Mouse (Mus musculus) MEL (cell line): ENCODE data around the gene Cacna1g. TPM values are rescaled to one million over a fixed set of nuclear protein-coding genes. Genes with fewer than 3 reads are reported as not detected.

Experiments used
- DNase-seq: peaks from one replicate; pipeline ENCODE4 v3.0.0; 2011; ENCODE audit warnings: low read depth, low spot score
- H3K27ac ChIP-seq: 2 replicates; pipeline ENCODE4 v1.5.1; 2012; ENCODE audit warnings: low read depth, mild to moderate bottlenecking, control low read depth, low read length, moderate library complexity; ENCODE audit not compliant: control insufficient read depth
- H3K27me3 ChIP-seq, 2 experiments: fragments of 150-350 bp in 1 of 2; sonication (generic) in 1 of 2; 2 replicates each; pipeline ENCODE4 v1.6.1; 2012; ENCODE audit warnings: low read length in 2 of 2, mild to moderate bottlenecking in 2 of 2, improper control_type of control experiment in 1 of 2, moderate library complexity in 1 of 2; ENCODE audit not compliant: insufficient read depth in 2 of 2, control insufficient read depth in 1 of 2
- H3K36me3 ChIP-seq, 2 experiments: 2 replicates each; pipeline ENCODE4 v1.6.1; 2012 to 2014; ENCODE audit warnings: low read length in 2 of 2, improper control_type of control experiment in 1 of 2, inconsistent platforms in 1 of 2, mild to moderate bottlenecking in 1 of 2; ENCODE audit not compliant: insufficient read depth in 2 of 2, control insufficient read depth in 1 of 2
- H3K4me1 ChIP-seq, 2 experiments: fragments of 150-350 bp in 1 of 2; sonication (generic) in 1 of 2; 2 replicates each; pipeline ENCODE4 v1.6.1; 2012; ENCODE audit warnings: low read length in 2 of 2, improper control_type of control experiment in 1 of 2, mild to moderate bottlenecking in 1 of 2; ENCODE audit not compliant: insufficient read depth in 2 of 2, control insufficient read depth in 1 of 2
- H3K4me3 ChIP-seq, 2 experiments: fragments of 150-350 bp in 1 of 2; sonication (generic) in 1 of 2; 2 replicates each; pipeline ENCODE4 v1.5.1; 2012; ENCODE audit warnings: low read depth in 2 of 2, low read length in 2 of 2, mild to moderate bottlenecking in 2 of 2, moderate library complexity in 2 of 2, control low read depth in 1 of 2, improper control_type of control experiment in 1 of 2; ENCODE audit not compliant: control insufficient read depth in 1 of 2, insufficient read depth in 1 of 2
- H3K79me2 ChIP-seq: 2 replicates; pipeline ENCODE4 v1.6.1; 2012; ENCODE audit warnings: mild to moderate bottlenecking, low read length, moderate library complexity; ENCODE audit not compliant: control insufficient read depth, poor library complexity, insufficient read depth
- H3K9ac ChIP-seq: 2 replicates; pipeline ENCODE4 v1.6.1; 2012; ENCODE audit warnings: low read depth, mild to moderate bottlenecking, control low read depth, low read length, moderate library complexity; ENCODE audit not compliant: control insufficient read depth, poor library complexity, severe bottlenecking
- H3K9me3 ChIP-seq: fragments of 150-350 bp; sonication (generic); replicated peaks from 2 replicates; pipeline ENCODE4 v1.6.1; 2012; ENCODE audit warnings: mild to moderate bottlenecking, low read length, improper control_type of control experiment, moderate library complexity; ENCODE audit not compliant: insufficient read depth
- BHLHE40 ChIP-seq: IDR thresholded peaks from 2 replicates; pipeline ENCODE4 v1.6.1; 2012; ENCODE audit warnings: low read depth, mild to moderate bottlenecking, inconsistent platforms, low read length, improper control_type of control experiment, borderline replicate concordance
- CHD2 ChIP-seq: IDR thresholded peaks from 2 replicates; pipeline ENCODE4 v1.6.1; 2011; ENCODE audit warnings: low read length, improper control_type of control experiment
- EP300 ChIP-seq, 2 experiments: IDR thresholded peaks; 2 replicates each; pipeline ENCODE4 v1.6.1; 2011; ENCODE audit warnings: improper control_type of control experiment in 2 of 2, low read length in 2 of 2, low read depth in 1 of 2, mild to moderate bottlenecking in 1 of 2
- GATA1 ChIP-seq: IDR thresholded peaks from 2 replicates; pipeline ENCODE4 v1.6.1; 2011; ENCODE audit warnings: low read depth, low read length, improper control_type of control experiment
- HCFC1 ChIP-seq: IDR thresholded peaks from 2 replicates; pipeline ENCODE4 v1.6.1; 2012; ENCODE audit warnings: low read depth, mild to moderate bottlenecking, inconsistent platforms, low read length, improper control_type of control experiment, moderate library complexity
- JUND ChIP-seq: IDR thresholded peaks from 2 replicates; pipeline ENCODE4 v1.6.1; 2011; ENCODE audit warnings: low read depth, mild to moderate bottlenecking, improper control_type of control experiment, low read length
- MAFK ChIP-seq: IDR thresholded peaks from 2 replicates; pipeline ENCODE4 v1.6.1; 2011; ENCODE audit warnings: low read depth, mild to moderate bottlenecking, low read length, improper control_type of control experiment, borderline replicate concordance
- MAX ChIP-seq: IDR thresholded peaks from 2 replicates; pipeline ENCODE4 v1.6.1; 2011; ENCODE audit warnings: low read length, improper control_type of control experiment
- MEF2A ChIP-seq: IDR thresholded peaks from 2 replicates; pipeline ENCODE4 v1.6.1; 2014; ENCODE audit warnings: low read depth, mild to moderate bottlenecking, inconsistent platforms, low read length, improper control_type of control experiment; ENCODE audit not compliant: poor library complexity, insufficient replicate concordance, severe bottlenecking; ENCODE audit errors: extremely low read depth
- MYB ChIP-seq: IDR thresholded peaks from 2 replicates; pipeline ENCODE4 v1.6.1; 2011; ENCODE audit warnings: mild to moderate bottlenecking, low read depth, low read length, improper control_type of control experiment
- MYC ChIP-seq: IDR thresholded peaks from 2 replicates; pipeline ENCODE4 v1.6.1; 2011; ENCODE audit warnings: low read depth, mild to moderate bottlenecking, low read length, improper control_type of control experiment, moderate library complexity
- NELFE ChIP-seq: IDR thresholded peaks from 2 replicates; pipeline ENCODE4 v1.6.1; 2011; ENCODE audit warnings: low read depth, low read length, improper control_type of control experiment
- POLR2A ChIP-seq, 2 experiments: IDR thresholded peaks; 2 replicates each; pipeline ENCODE4 v1.6.1; 2011 to 2012; ENCODE audit warnings: low read length in 2 of 2, mild to moderate bottlenecking in 2 of 2, control low read depth in 1 of 2, improper control_type of control experiment in 1 of 2, low read depth in 1 of 2, moderate library complexity in 1 of 2; ENCODE audit not compliant: control insufficient read depth in 1 of 2, insufficient read depth in 1 of 2, poor library complexity in 1 of 2
- RAD21 ChIP-seq: IDR thresholded peaks from 2 replicates; pipeline ENCODE4 v1.6.1; 2011; ENCODE audit warnings: mild to moderate bottlenecking, low read depth, low read length, improper control_type of control experiment
- SIN3A ChIP-seq: IDR thresholded peaks from 2 replicates; pipeline ENCODE4 v1.6.1; 2012; ENCODE audit warnings: low read length, improper control_type of control experiment, inconsistent platforms
- TAL1 ChIP-seq: IDR thresholded peaks from 2 replicates; pipeline ENCODE4 v1.6.1; 2012; ENCODE audit warnings: mild to moderate bottlenecking, inconsistent platforms, low read length, moderate library complexity, mixed read lengths
- USF1 ChIP-seq: IDR thresholded peaks from 2 replicates; pipeline ENCODE4 v1.6.1; 2014; ENCODE audit warnings: low read depth, mild to moderate bottlenecking, inconsistent platforms, low read length, improper control_type of control experiment, moderate library complexity
- ZC3H11A ChIP-seq: IDR thresholded peaks from 2 replicates; pipeline ENCODE4 v1.6.1; 2012; ENCODE audit warnings: low read depth, mild to moderate bottlenecking, inconsistent platforms, low read length, improper control_type of control experiment
- ZKSCAN1 ChIP-seq: IDR thresholded peaks from 2 replicates; pipeline ENCODE4 v1.6.1; 2012; ENCODE audit warnings: low read depth, mild to moderate bottlenecking, inconsistent platforms, low read length, improper control_type of control experiment, moderate library complexity
- polyA plus RNA-seq, 2 experiments: library from polyadenylated mRNA; stranded (reverse) in 1 of 2; unstranded in 1 of 2; fragments of >175 nt in 1 of 2; fragments of >200 nt in 1 of 2; gene quantifications; 2 replicates each; pipeline versions ENCODE4 v1.2.1 to v1.2.4; 2012; ENCODE audit warnings: low replicate concordance in 2 of 2, low read depth in 1 of 2; ENCODE audit not compliant: insufficient read length in 2 of 2, insufficient read depth in 1 of 2, missing spikeins in 1 of 2
- total RNA-seq: library from RNA; depleted of rRNA; stranded (reverse); fragments of 300-350 nt; gene quantifications from 2 replicates; pipeline ENCODE4 v1.2.3, GENCODE M21; 2012

Gene Cacna1g
- total and polyA plus RNA-seq, 3 experiments = 0.01 to 0.04 TPM; not detected in 1

GRCm38 (mm10) chr11:94472585-94472915, 1.4 kb downstream of the Cacna1g start:
- Histone ChIP-seq H3K79me2 (no peaks in the 10 kb centered on the region), H3K27me3 (peaks cover 2 to 4% of the 10 kb centered on the region in 2 experiments; a peak in 3 of 4 replicates), H3K9ac (no peak overlapping the region), H3K36me3 (no peaks in the 10 kb centered on the region), H3K4me3 (no peak overlapping the region), H3K27ac (no peak overlapping the region), H3K4me1 (no peaks in the 10 kb centered on the region), H3K9me3 (no peaks in the 10 kb centered on the region)
- TF ChIP-seq HCFC1 (no peak), ZC3H11A (no peak), BHLHE40 (no peak), EP300 (IDR thresholded peaks at IDR 0.05; ENCODE audit: low read depth in 1 of 2, low read length in 2 of 2) (no peak), RAD21 (no peak), NELFE (no peak), CHD2 (no peak), USF1 (no peak), ZKSCAN1 (no peak), TAL1 (no peak)
- DNase-seq = no peak

GRCm38 (mm10) chr11:94471740-94472584, 2.0 kb downstream of the Cacna1g start:
- Histone ChIP-seq H3K9me3 (no peaks in the 10 kb centered on the region), H3K9ac (no peak overlapping the region), H3K27me3 (peaks cover 0 to 2% of the 10 kb centered on the region in 2 experiments; a peak in 2 of 4 replicates), H3K27ac (no peak overlapping the region), H3K4me1 (no peaks in the 10 kb centered on the region), H3K4me3 (no peak overlapping the region), H3K79me2 (no peaks in the 10 kb centered on the region), H3K36me3 (no peaks in the 10 kb centered on the region)
- no peak for TF ChIP-seq POLR2A (IDR thresholded peaks at IDR 0.05; ENCODE audit: control insufficient read depth in 1 of 2, insufficient read depth in 1 of 2, low read depth in 1 of 2, low read length in 2 of 2, poor library complexity in 1 of 2)
- TF ChIP-seq MEF2A = no peak
- TF ChIP-seq MAFK = no peak
- TF ChIP-seq GATA1 = no peak
- TF ChIP-seq SIN3A = no peak
- no peak for TF ChIP-seq CHD2
- no peak for TF ChIP-seq MYB
- TF ChIP-seq MYC = no peak
- TF ChIP-seq MAX = no peak
- TF ChIP-seq JUND = no peak
- no peak for DNase-seq
